Mouse (Mus musculus) MEL (cell line): ENCODE results near the gene Gmnc. TPM values are rescaled to one million over a fixed set of nuclear protein-coding genes. Genes with fewer than 3 reads are reported as not detected.

Experiments
- DNase-seq: peaks from one replicate; pipeline ENCODE4 v3.0.0; 2011; ENCODE audit warnings: low read depth, low spot score
- H3K27ac ChIP-seq: 2 replicates; pipeline ENCODE4 v1.5.1; 2012; ENCODE audit warnings: low read depth, mild to moderate bottlenecking, control low read depth, low read length, moderate library complexity; ENCODE audit not compliant: control insufficient read depth
- H3K27me3 ChIP-seq, 2 experiments: fragments of 150-350 bp in 1 of 2; sonication (generic) in 1 of 2; 2 replicates each; pipeline ENCODE4 v1.6.1; 2012; ENCODE audit warnings: low read length in 2 of 2, mild to moderate bottlenecking in 2 of 2, improper control_type of control experiment in 1 of 2, moderate library complexity in 1 of 2; ENCODE audit not compliant: insufficient read depth in 2 of 2, control insufficient read depth in 1 of 2
- H3K36me3 ChIP-seq, 2 experiments: 2 replicates each; pipeline ENCODE4 v1.6.1; 2012 to 2014; ENCODE audit warnings: low read length in 2 of 2, improper control_type of control experiment in 1 of 2, inconsistent platforms in 1 of 2, mild to moderate bottlenecking in 1 of 2; ENCODE audit not compliant: insufficient read depth in 2 of 2, control insufficient read depth in 1 of 2
- H3K4me1 ChIP-seq, 2 experiments: fragments of 150-350 bp in 1 of 2; sonication (generic) in 1 of 2; 2 replicates each; pipeline ENCODE4 v1.6.1; 2012; ENCODE audit warnings: low read length in 2 of 2, improper control_type of control experiment in 1 of 2, mild to moderate bottlenecking in 1 of 2; ENCODE audit not compliant: insufficient read depth in 2 of 2, control insufficient read depth in 1 of 2
- H3K4me3 ChIP-seq, 2 experiments: fragments of 150-350 bp in 1 of 2; sonication (generic) in 1 of 2; 2 replicates each; pipeline ENCODE4 v1.5.1; 2012; ENCODE audit warnings: low read depth in 2 of 2, low read length in 2 of 2, mild to moderate bottlenecking in 2 of 2, moderate library complexity in 2 of 2, control low read depth in 1 of 2, improper control_type of control experiment in 1 of 2; ENCODE audit not compliant: control insufficient read depth in 1 of 2, insufficient read depth in 1 of 2
- H3K79me2 ChIP-seq: 2 replicates; pipeline ENCODE4 v1.6.1; 2012; ENCODE audit warnings: mild to moderate bottlenecking, low read length, moderate library complexity; ENCODE audit not compliant: control insufficient read depth, poor library complexity, insufficient read depth
- H3K9ac ChIP-seq: 2 replicates; pipeline ENCODE4 v1.6.1; 2012; ENCODE audit warnings: low read depth, mild to moderate bottlenecking, control low read depth, low read length, moderate library complexity; ENCODE audit not compliant: control insufficient read depth, poor library complexity, severe bottlenecking
- H3K9me3 ChIP-seq: fragments of 150-350 bp; sonication (generic); replicated peaks from 2 replicates; pipeline ENCODE4 v1.6.1; 2012; ENCODE audit warnings: mild to moderate bottlenecking, low read length, improper control_type of control experiment, moderate library complexity; ENCODE audit not compliant: insufficient read depth
- BHLHE40 ChIP-seq: IDR thresholded peaks from 2 replicates; pipeline ENCODE4 v1.6.1; 2012; ENCODE audit warnings: low read depth, mild to moderate bottlenecking, inconsistent platforms, low read length, improper control_type of control experiment, borderline replicate concordance
- CHD1 ChIP-seq: IDR thresholded peaks from 2 replicates; pipeline ENCODE4 v1.6.1; 2012; ENCODE audit warnings: low read depth, mild to moderate bottlenecking, inconsistent platforms, low read length, improper control_type of control experiment
- CTCF ChIP-seq, 3 experiments: IDR thresholded peaks in 2 of 3; conservative IDR thresholded peaks in 1 of 3; 2 replicates each; pipeline ENCODE4 v1.5.1; 2011 to 2012; ENCODE audit warnings: low read length in 3 of 3, low read depth in 2 of 3, mild to moderate bottlenecking in 2 of 3, improper control_type of control experiment in 1 of 3, inconsistent platforms in 1 of 3, mixed read lengths in 1 of 3, moderate library complexity in 1 of 3; ENCODE audit not compliant: control insufficient read depth in 1 of 3, insufficient read depth in 1 of 3, poor library complexity in 1 of 3, severe bottlenecking in 1 of 3
- EP300 ChIP-seq, 2 experiments: IDR thresholded peaks; 2 replicates each; pipeline ENCODE4 v1.6.1; 2011; ENCODE audit warnings: improper control_type of control experiment in 2 of 2, low read length in 2 of 2, low read depth in 1 of 2, mild to moderate bottlenecking in 1 of 2
- GATA1 ChIP-seq: IDR thresholded peaks from 2 replicates; pipeline ENCODE4 v1.6.1; 2011; ENCODE audit warnings: low read depth, low read length, improper control_type of control experiment
- HCFC1 ChIP-seq: IDR thresholded peaks from 2 replicates; pipeline ENCODE4 v1.6.1; 2012; ENCODE audit warnings: low read depth, mild to moderate bottlenecking, inconsistent platforms, low read length, improper control_type of control experiment, moderate library complexity
- KAT2A ChIP-seq: conservative IDR thresholded peaks from 2 replicates; pipeline ENCODE4 v1.6.1; 2012; ENCODE audit warnings: low read depth, low read length, improper control_type of control experiment, inconsistent platforms
- MAFK ChIP-seq: IDR thresholded peaks from 2 replicates; pipeline ENCODE4 v1.6.1; 2011; ENCODE audit warnings: low read depth, mild to moderate bottlenecking, low read length, improper control_type of control experiment, borderline replicate concordance
- MAX ChIP-seq: IDR thresholded peaks from 2 replicates; pipeline ENCODE4 v1.6.1; 2011; ENCODE audit warnings: low read length, improper control_type of control experiment
- MEF2A ChIP-seq: IDR thresholded peaks from 2 replicates; pipeline ENCODE4 v1.6.1; 2014; ENCODE audit warnings: low read depth, mild to moderate bottlenecking, inconsistent platforms, low read length, improper control_type of control experiment; ENCODE audit not compliant: poor library complexity, insufficient replicate concordance, severe bottlenecking; ENCODE audit errors: extremely low read depth
- MYB ChIP-seq: IDR thresholded peaks from 2 replicates; pipeline ENCODE4 v1.6.1; 2011; ENCODE audit warnings: mild to moderate bottlenecking, low read depth, low read length, improper control_type of control experiment
- MYC ChIP-seq: IDR thresholded peaks from 2 replicates; pipeline ENCODE4 v1.6.1; 2011; ENCODE audit warnings: low read depth, mild to moderate bottlenecking, low read length, improper control_type of control experiment, moderate library complexity
- NELFE ChIP-seq: IDR thresholded peaks from 2 replicates; pipeline ENCODE4 v1.6.1; 2011; ENCODE audit warnings: low read depth, low read length, improper control_type of control experiment
- POLR2A ChIP-seq, 2 experiments: IDR thresholded peaks; 2 replicates each; pipeline ENCODE4 v1.6.1; 2011 to 2012; ENCODE audit warnings: low read length in 2 of 2, mild to moderate bottlenecking in 2 of 2, control low read depth in 1 of 2, improper control_type of control experiment in 1 of 2, low read depth in 1 of 2, moderate library complexity in 1 of 2; ENCODE audit not compliant: control insufficient read depth in 1 of 2, insufficient read depth in 1 of 2, poor library complexity in 1 of 2
- RAD21 ChIP-seq: IDR thresholded peaks from 2 replicates; pipeline ENCODE4 v1.6.1; 2011; ENCODE audit warnings: mild to moderate bottlenecking, low read depth, low read length, improper control_type of control experiment
- SMC3 ChIP-seq: IDR thresholded peaks from 2 replicates; pipeline ENCODE4 v1.6.1; 2011; ENCODE audit warnings: low read depth, low read length, improper control_type of control experiment
- TCF12 ChIP-seq: IDR thresholded peaks from 2 replicates; pipeline ENCODE4 v1.6.1; 2014; ENCODE audit warnings: low read depth, mild to moderate bottlenecking, inconsistent platforms, low read length, improper control_type of control experiment, moderate library complexity
- USF2 ChIP-seq, 2 experiments: IDR thresholded peaks; 2 replicates each; pipeline ENCODE4 v1.6.1; 2011 to 2012; ENCODE audit warnings: improper control_type of control experiment in 2 of 2, low read length in 2 of 2, borderline replicate concordance in 1 of 2, inconsistent platforms in 1 of 2, low read depth in 1 of 2, mild to moderate bottlenecking in 1 of 2; ENCODE audit not compliant: insufficient read depth in 1 of 2
- ZC3H11A ChIP-seq: IDR thresholded peaks from 2 replicates; pipeline ENCODE4 v1.6.1; 2012; ENCODE audit warnings: low read depth, mild to moderate bottlenecking, inconsistent platforms, low read length, improper control_type of control experiment
- ZKSCAN1 ChIP-seq: IDR thresholded peaks from 2 replicates; pipeline ENCODE4 v1.6.1; 2012; ENCODE audit warnings: low read depth, mild to moderate bottlenecking, inconsistent platforms, low read length, improper control_type of control experiment, moderate library complexity
- ZNF384 ChIP-seq: IDR thresholded peaks from 2 replicates; pipeline ENCODE4 v1.6.1; 2012; ENCODE audit warnings: low read depth, mild to moderate bottlenecking, inconsistent platforms, low read length, improper control_type of control experiment
- polyA plus RNA-seq, 2 experiments: library from polyadenylated mRNA; stranded (reverse) in 1 of 2; unstranded in 1 of 2; fragments of >175 nt in 1 of 2; fragments of >200 nt in 1 of 2; gene quantifications; 2 replicates each; pipeline versions ENCODE4 v1.2.1 to v1.2.4; 2012; ENCODE audit warnings: low replicate concordance in 2 of 2, low read depth in 1 of 2; ENCODE audit not compliant: insufficient read length in 2 of 2, insufficient read depth in 1 of 2, missing spikeins in 1 of 2
- total RNA-seq: library from RNA; depleted of rRNA; stranded (reverse); fragments of 300-350 nt; gene quantifications from 2 replicates; pipeline ENCODE4 v1.2.3, GENCODE M21; 2012

Gmnc gene
- total and polyA plus RNA-seq, 3 experiments = not detected

GRCm38 (mm10) chr16:27002714-27003113, 11.3 kb upstream of the Gmnc start:
- DNase-seq = no peak
- H3K9me3 ChIP-seq = no peaks in the 10 kb centered on the region

GRCm38 (mm10) chr16:26999563-26999962, 8.1 kb upstream of the Gmnc start:
- Histone ChIP-seq H3K27me3 (no peaks in the 10 kb centered on the region), H3K36me3 (no peaks in the 10 kb centered on the region), H3K4me3 (no peak overlapping the region), H3K9ac (no peak overlapping the region), H3K27ac (no peak overlapping the region), H3K9me3 (no peaks in the 10 kb centered on the region)
- no peak for DNase-seq
- TF ChIP-seq NELFE = no peak
- TF ChIP-seq KAT2A = no peak
- no peak for TF ChIP-seq GATA1
- no peak for TF ChIP-seq RAD21
- no peak for TF ChIP-seq MYB
- TF ChIP-seq POLR2A (IDR thresholded peaks at IDR 0.05; ENCODE audit: control insufficient read depth in 1 of 2, insufficient read depth in 1 of 2, low read depth in 1 of 2, low read length in 2 of 2, poor library complexity in 1 of 2) = no peak
- no peak for TF ChIP-seq MYC
- TF ChIP-seq, all 39 proteins: peak for 0
- Histone ChIP-seq H3K4me1 (no peaks in the 10 kb centered on the region), H3K79me2 (no peaks in the 10 kb centered on the region)

More at GRCm38 (mm10) chr16:27002714-27003113, 11.3 kb upstream of the Gmnc start:
- no peaks in the 10 kb centered on the region for H3K79me2 ChIP-seq
- H3K27ac ChIP-seq = no peak overlapping the region
- no peak overlapping the region for H3K9ac ChIP-seq
- no peaks in the 10 kb centered on the region for H3K4me1 ChIP-seq
- no peak overlapping the region for H3K4me3 ChIP-seq
- no peaks in the 10 kb centered on the region for H3K36me3 ChIP-seq
- H3K27me3 ChIP-seq = no peaks in the 10 kb centered on the region
- TF ChIP-seq ZC3H11A (peak; percentile 9; the same call in 1 of the 2 replicates), GATA1 (no peak), MAFK (no peak), KAT2A (no peak), SMC3 (peak; percentile 53), ZNF384 (no peak), CTCF (IDR thresholded peaks at IDR 0.05 in 2 of 3, conservative IDR thresholded peaks at IDR 0.05 in 1 of 3; ENCODE audit: control insufficient read depth in 1 of 3, insufficient read depth in 1 of 3, low read depth in 2 of 3, low read length in 3 of 3, poor library complexity in 1 of 3, severe bottlenecking in 1 of 3) (peak in 1 of 3 experiments; percentile 36; a peak in 2 of 6 replicates), RAD21 (peak; percentile 7)

GRCm38 (mm10) chr16:26989415-26990315, 1.8 kb downstream of the Gmnc start:
- Histone ChIP-seq H3K9me3 (no peaks in the 10 kb centered on the region), H3K4me3 (no peak overlapping the region), H3K79me2 (no peaks in the 10 kb centered on the region), H3K27me3 (no peaks in the 10 kb centered on the region; a peak in 2 of 4 replicates), H3K36me3 (no peaks in the 10 kb centered on the region), H3K27ac (no peak overlapping the region), H3K4me1 (peaks cover 0 to 2% of the 10 kb centered on the region in 2 experiments; a peak in 2 of 4 replicates), H3K9ac (no peak overlapping the region)
- DNase-seq = no peak
- TF ChIP-seq EP300 (IDR thresholded peaks at IDR 0.05; ENCODE audit: low read depth in 1 of 2, low read length in 2 of 2) (no peak), ZNF384 (no peak), ZKSCAN1 (no peak), SMC3 (no peak), POLR2A (IDR thresholded peaks at IDR 0.05; ENCODE audit: control insufficient read depth in 1 of 2, insufficient read depth in 1 of 2, low read depth in 1 of 2, low read length in 2 of 2, poor library complexity in 1 of 2) (no peak), GATA1 (no peak), CTCF (IDR thresholded peaks at IDR 0.05 in 2 of 3, conservative IDR thresholded peaks at IDR 0.05 in 1 of 3; ENCODE audit: control insufficient read depth in 1 of 3, insufficient read depth in 1 of 3, low read depth in 2 of 3, low read length in 3 of 3, poor library complexity in 1 of 3, severe bottlenecking in 1 of 3) (no peak), MYB (no peak), TCF12 (no peak), MEF2A (no peak), USF2 (IDR thresholded peaks at IDR 0.05; ENCODE audit: borderline replicate concordance in 1 of 2, insufficient read depth in 1 of 2, low read depth in 1 of 2, low read length in 2 of 2) (no peak), CHD1 (no peak), MAX (no peak), BHLHE40 (no peak), RAD21 (no peak), HCFC1 (no peak)
